Mouse (Mus musculus): ENCODE data around the gene E2f1. TPM values are rescaled to one million over a fixed set of nuclear protein-coding genes. Genes with fewer than 3 reads are reported as not detected.

Gene E2f1
- polyA plus RNA-seq (2011; ENCODE audit: insufficient read length, low read depth, missing spikeins), result 21.5 and 24.3 TPM in 2 replicates

DNA sequence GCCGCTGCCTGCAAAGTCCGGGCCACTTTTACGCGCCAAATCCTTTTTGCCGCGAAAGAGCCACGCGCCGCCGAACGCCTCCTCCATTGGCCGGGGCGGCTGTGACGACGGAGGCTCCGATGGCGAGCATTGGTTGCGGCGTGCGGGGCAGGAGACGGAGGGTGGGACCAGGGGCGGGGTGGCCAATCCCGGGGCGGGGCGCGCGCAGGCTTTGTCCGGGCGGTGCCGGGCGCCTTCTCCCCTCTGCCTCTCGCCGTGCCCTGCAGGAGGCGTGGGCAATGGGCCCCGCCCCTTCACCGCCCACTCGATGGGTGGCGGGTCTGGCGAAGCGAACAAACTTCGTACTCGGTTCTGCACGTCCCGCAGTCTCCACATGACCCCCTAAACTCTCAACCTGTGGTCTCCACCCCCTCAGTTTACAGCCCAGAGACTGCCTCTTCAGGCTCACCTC is at the start of gene E2f1:
Gene E2f1, minus strand, starts transcription at position 57 of the 451 bp plus-strand sequence.
- H3K4me3 ChIP-seq (ENCODE audit: insufficient read depth, low read length), result peak within 1 kb of the TSS; percentile 65
- H3K4me1 ChIP-seq (ENCODE audit: control insufficient read depth, insufficient read depth, low read length), result peaks cover 8% of the 10 kb centered on the region
- TF ChIP-seq CTCF (IDR thresholded peaks at IDR 0.05; ENCODE audit: borderline replicate concordance, insufficient read depth, low read length), result no peak
- peak; percentile 76 for TF ChIP-seq POLR2A (IDR thresholded peaks at IDR 0.05; ENCODE audit: low read depth, low read length)
- peak within 1 kb of the TSS; percentile 46 for H3K27ac ChIP-seq (ENCODE audit: insufficient read depth, low read length)

DNA sequence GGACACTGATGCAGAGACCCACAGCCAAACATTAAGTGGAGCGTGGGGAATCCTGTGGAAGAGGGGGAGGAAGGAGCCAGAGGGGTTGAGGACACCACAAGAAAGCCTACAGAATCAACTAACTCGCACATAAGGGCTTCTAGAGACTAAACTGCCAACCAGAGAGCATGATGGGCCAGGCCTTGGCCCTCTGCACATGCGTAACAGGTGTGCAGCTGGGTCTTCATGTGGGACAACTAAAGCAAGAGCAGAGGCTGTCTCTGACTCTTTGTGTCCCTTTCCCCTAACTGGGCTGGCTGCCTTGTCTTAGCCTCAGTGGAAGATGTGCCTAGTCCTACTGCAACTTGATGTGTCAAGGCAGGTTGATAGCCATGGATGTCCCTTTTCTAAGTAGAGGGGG is 47.4 kb upstream of the E2f1 start:
- Histone ChIP-seq H3K27ac (ENCODE audit: insufficient read depth, low read length) (no peak overlapping the region), H3K4me3 (ENCODE audit: insufficient read depth, low read length) (no peak overlapping the region), H3K4me1 (ENCODE audit: control insufficient read depth, insufficient read depth, low read length) (no peaks in the 10 kb centered on the region)
- no peak for TF ChIP-seq POLR2A (IDR thresholded peaks at IDR 0.05; ENCODE audit: low read depth, low read length)
- TF ChIP-seq CTCF (IDR thresholded peaks at IDR 0.05; ENCODE audit: borderline replicate concordance, insufficient read depth, low read length), result no peak

DNA sequence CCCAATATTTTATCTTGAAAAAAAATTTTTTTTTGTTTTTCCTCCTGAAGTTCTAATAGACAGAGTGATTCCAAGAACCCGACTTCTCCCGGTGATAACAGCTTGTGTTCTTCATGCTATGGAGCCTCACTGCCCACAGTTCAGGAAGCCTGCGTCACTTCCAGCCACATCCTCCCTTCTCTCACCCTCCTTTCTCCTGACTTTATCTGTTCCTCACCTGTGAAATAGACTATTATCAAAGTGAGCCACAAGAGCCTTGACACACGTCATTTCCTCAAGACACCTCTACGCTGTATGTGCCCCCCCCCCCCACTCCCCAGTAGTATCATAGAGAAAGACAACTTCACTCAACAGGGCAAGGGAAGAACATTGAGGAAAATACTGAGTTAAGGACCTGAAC is 46.0 kb upstream of the E2f1 start:
- Histone ChIP-seq H3K27ac (ENCODE audit: insufficient read depth, low read length) (no peak overlapping the region), H3K4me1 (ENCODE audit: control insufficient read depth, insufficient read depth, low read length) (no peaks in the 10 kb centered on the region), H3K4me3 (ENCODE audit: insufficient read depth, low read length) (no peak overlapping the region)
- TF ChIP-seq CTCF (IDR thresholded peaks at IDR 0.05; ENCODE audit: borderline replicate concordance, insufficient read depth, low read length), result no peak
- TF ChIP-seq POLR2A (IDR thresholded peaks at IDR 0.05; ENCODE audit: low read depth, low read length), result no peak

DNA sequence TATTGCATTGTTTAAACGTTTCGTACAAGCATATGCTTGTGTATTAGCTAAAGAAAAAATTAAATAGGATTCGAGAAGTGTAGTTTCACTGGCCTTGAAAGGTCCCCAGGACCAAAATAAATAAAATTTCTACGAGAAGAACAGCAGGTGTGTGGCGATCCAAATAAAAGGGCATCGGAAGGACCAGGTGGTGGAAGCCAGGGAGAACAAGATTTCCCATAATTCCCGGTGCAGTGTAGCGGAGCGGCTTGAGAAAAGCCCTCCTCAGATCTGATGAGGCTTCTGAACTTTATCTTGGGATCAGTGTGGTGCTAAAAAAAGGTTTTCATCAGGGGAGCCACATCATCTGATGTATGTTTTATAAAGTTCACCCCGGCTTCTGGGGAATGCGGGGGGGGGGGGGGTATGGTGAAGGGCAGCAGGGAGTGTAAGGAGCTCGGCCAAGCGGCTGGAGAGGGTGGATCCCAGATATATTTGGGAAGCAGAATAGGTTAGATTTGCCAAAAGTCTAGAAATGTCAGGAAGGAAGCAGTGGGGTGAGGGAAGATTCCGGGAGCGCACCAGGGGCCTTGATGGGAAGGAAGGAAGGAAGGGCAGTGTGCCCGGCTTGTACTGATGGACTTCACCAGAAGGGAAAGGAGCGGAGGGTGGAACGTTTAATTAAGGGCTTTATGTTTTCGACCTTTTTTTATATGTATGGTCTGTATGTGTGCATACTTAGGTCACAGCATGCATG is 45.3 kb upstream of the E2f1 start:
- TF ChIP-seq CTCF (IDR thresholded peaks at IDR 0.05; ENCODE audit: borderline replicate concordance, insufficient read depth, low read length) (no peak), POLR2A (IDR thresholded peaks at IDR 0.05; ENCODE audit: low read depth, low read length) (no peak)
- H3K4me3 ChIP-seq (ENCODE audit: insufficient read depth, low read length), result no peak overlapping the region
- H3K27ac ChIP-seq (ENCODE audit: insufficient read depth, low read length), result no peak overlapping the region
- H3K4me1 ChIP-seq (ENCODE audit: control insufficient read depth, insufficient read depth, low read length), result no peaks in the 10 kb centered on the region

DNA sequence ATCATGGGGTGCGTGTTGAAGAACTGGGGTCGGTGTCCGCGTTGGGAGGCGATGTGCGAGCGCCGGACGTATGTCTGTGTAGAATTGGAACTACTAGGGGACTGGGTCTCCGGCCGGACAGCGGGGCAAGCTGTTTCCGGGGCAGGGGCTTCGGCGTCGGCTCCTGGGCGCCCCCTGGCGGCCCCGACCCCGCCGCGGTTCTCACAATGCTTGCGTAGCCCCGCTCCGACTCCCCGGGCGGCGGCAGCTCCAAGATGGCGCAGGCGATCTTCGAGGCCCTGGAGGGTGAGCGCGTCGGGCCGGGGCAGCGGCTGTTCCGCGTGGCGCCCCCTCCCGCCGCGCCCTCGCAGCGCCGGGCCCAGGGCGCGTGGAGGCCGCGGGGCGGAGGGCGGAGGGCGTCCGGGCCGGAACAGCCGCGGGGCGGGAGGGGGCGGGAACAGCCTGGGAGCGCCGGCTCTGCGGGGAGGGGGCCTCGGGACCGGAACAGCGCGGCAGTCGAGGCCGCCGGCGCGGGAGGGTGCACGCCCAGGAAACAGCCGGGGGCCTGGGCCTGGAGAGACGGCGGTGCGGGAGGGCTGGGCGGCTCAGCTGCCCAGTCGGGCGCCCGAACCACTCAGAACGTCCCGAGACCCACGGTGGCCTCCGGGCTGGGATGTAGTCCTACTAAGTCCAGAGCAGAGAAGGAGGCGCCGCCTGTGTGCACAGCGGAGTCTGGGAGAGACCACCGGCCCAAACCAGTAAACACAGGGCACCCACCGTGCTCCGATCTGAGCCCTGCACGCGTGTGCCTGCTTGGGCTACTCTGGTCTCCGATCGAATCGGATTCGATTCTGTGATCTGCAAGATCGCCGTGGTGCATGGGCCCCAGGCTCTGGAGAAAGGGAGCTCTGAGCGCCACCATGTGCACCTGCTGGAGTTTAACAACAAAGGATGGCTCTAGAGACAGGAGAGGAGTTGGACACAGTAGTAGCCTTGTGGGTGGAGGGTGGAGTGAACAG is 43.7 kb upstream of the E2f1 start, which contains the start of the genes Zfp341 and 4930519P11Rik:
Gene Zfp341, plus strand, starts transcription at position 180 of the 998 bp plus-strand sequence.
Gene 4930519P11Rik, minus strand, starts transcription at position 320 of the 998 bp plus-strand sequence.
- peak within 1 kb of the TSS; percentile 86 for H3K27ac ChIP-seq (ENCODE audit: insufficient read depth, low read length)
- H3K4me1 ChIP-seq (ENCODE audit: control insufficient read depth, insufficient read depth, low read length), result no peaks in the 10 kb centered on the region
- peak; percentile 26 for TF ChIP-seq CTCF (IDR thresholded peaks at IDR 0.05; ENCODE audit: borderline replicate concordance, insufficient read depth, low read length)
- peak; percentile 82 for TF ChIP-seq POLR2A (IDR thresholded peaks at IDR 0.05; ENCODE audit: low read depth, low read length)
- peak within 1 kb of the TSS; percentile 55 for H3K4me3 ChIP-seq (ENCODE audit: insufficient read depth, low read length)

DNA sequence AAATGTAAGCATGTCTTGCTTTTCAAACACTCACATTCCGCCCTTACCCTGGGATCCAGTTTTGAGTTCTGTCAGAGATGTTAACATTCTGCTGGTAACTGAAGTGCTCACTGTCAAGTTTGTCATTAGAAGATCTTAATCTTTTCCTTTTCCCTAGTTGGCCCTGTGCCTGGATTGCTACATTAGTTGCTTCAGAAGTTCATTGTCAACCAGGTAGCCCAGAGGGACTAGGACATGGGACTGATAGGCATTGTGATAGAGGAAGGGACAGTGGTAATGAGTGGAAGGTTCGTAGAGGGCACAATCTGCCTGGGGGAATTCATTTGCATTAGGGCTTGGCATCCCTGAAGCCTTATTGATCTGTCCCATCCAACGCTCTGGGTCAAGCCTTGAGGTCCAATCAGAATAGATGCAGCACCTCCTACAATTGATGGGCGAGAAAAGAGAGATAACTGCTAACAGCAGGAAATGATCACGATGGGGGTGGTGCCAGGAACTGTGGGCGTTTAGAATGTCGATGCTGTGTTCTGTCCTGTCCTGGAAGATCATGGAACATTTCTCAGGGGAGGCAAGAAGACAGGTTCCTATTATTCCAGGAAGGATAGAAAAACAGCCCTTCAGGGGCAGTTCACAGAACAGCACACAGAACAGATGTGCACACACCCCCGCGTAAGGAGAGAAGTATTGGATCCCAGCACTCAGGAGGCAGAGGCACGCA is 39.5 kb upstream of the E2f1 start:
- no peak for TF ChIP-seq CTCF (IDR thresholded peaks at IDR 0.05; ENCODE audit: borderline replicate concordance, insufficient read depth, low read length)
- TF ChIP-seq POLR2A (IDR thresholded peaks at IDR 0.05; ENCODE audit: low read depth, low read length), result no peak
- Histone ChIP-seq H3K27ac (ENCODE audit: insufficient read depth, low read length) (no peak overlapping the region), H3K4me1 (ENCODE audit: control insufficient read depth, insufficient read depth, low read length) (no peaks in the 10 kb centered on the region), H3K4me3 (ENCODE audit: insufficient read depth, low read length) (no peak overlapping the region)

DNA sequence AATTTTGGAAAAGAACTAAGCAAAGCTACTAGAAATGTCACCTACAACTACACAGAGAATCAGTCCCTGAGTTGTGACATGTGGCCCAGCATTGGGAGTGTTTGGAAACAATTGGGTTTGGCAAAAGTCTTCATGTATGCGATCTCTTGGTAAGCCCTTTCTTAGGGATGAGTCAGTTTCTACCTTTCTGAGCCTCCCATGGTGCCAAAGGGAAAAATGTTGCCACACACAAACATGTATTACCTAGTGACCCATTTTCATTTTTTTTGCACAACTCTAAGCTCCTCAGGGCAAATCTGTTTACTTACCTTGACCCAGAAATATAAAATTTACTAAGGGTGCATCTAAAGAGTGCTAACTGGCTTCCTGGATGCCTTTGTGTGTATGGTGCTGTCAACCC is 37.3 kb upstream of the E2f1 start:
- Histone ChIP-seq H3K4me1 (ENCODE audit: control insufficient read depth, insufficient read depth, low read length) (no peaks in the 10 kb centered on the region), H3K27ac (ENCODE audit: insufficient read depth, low read length) (no peak overlapping the region), H3K4me3 (ENCODE audit: insufficient read depth, low read length) (no peak overlapping the region)
- no peak for TF ChIP-seq POLR2A (IDR thresholded peaks at IDR 0.05; ENCODE audit: low read depth, low read length)
- TF ChIP-seq CTCF (IDR thresholded peaks at IDR 0.05; ENCODE audit: borderline replicate concordance, insufficient read depth, low read length), result no peak

DNA sequence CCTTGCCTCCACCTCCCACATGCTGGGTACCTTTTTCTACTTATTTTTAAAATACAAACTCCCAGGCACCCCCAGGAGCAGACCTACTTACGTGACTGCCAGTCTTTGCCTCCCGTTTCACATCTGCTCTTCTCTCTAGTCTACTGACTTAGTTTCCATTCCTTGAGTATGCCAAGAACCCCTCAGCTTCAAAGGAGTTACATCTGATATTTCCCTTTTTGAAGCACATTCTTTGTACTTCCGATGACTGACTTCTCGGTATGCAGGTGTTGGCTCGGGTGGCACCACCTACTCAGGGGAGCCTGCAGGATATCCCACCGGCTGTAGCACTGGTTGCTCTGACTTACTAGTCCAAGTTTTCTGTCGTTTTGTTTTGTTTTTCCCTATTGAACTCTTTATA is 34.5 kb upstream of the E2f1 start:
- no peak for TF ChIP-seq POLR2A (IDR thresholded peaks at IDR 0.05; ENCODE audit: low read depth, low read length)
- no peak for TF ChIP-seq CTCF (IDR thresholded peaks at IDR 0.05; ENCODE audit: borderline replicate concordance, insufficient read depth, low read length)
- no peak overlapping the region for H3K27ac ChIP-seq (ENCODE audit: insufficient read depth, low read length)
- no peaks in the 10 kb centered on the region for H3K4me1 ChIP-seq (ENCODE audit: control insufficient read depth, insufficient read depth, low read length)
- H3K4me3 ChIP-seq (ENCODE audit: insufficient read depth, low read length), result peak overlapping the region; percentile 48

DNA sequence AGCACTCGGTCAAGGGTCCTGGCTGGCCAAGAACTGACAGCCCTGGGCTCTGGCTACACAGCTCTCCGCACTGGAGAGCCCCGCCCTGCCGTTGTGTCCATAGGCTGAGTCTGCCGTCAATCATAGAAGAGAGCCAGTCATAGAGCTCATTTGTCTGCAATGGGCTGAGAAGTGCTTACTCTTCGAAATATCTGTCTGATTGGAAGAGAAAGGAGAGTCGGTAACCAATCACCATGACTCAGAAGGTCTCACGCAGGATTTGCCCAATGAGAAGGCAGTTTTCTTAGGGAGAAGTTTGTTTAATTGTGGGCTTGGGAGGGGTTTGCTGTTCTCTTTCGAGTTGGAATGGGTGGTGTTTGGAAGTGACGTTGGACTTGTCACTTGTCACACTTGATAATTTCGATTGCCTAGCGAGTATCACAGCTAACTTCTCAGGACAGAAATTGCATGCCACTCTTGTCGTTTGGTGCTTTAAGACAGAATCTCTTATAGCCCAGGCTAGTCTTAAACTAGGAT is 34.0 kb upstream of the E2f1 start, which contains the start of gene Pxmp4:
Gene Pxmp4, minus strand, starts transcription at position 71 of the 516 bp plus-strand sequence.
- Histone ChIP-seq H3K4me1 (ENCODE audit: control insufficient read depth, insufficient read depth, low read length) (no peaks in the 10 kb centered on the region), H3K27ac (ENCODE audit: insufficient read depth, low read length) (no peak within 1 kb of the TSS), H3K4me3 (ENCODE audit: insufficient read depth, low read length) (peak within 1 kb of the TSS; percentile 81)
- TF ChIP-seq CTCF (IDR thresholded peaks at IDR 0.05; ENCODE audit: borderline replicate concordance, insufficient read depth, low read length) (no peak), POLR2A (IDR thresholded peaks at IDR 0.05; ENCODE audit: low read depth, low read length) (peak; percentile 13)

Data from embryonic fibroblast, embryonic 13.5 days (primary cell).